Mouse (Mus musculus): ENCODE results near the gene Lrpprc. TPM values are rescaled to one million over a fixed set of nuclear protein-coding genes. Genes with fewer than 3 reads are reported as not detected.

Lrpprc gene
- total RNA-seq, 1 experiment, result 92.0 TPM

DNA sequence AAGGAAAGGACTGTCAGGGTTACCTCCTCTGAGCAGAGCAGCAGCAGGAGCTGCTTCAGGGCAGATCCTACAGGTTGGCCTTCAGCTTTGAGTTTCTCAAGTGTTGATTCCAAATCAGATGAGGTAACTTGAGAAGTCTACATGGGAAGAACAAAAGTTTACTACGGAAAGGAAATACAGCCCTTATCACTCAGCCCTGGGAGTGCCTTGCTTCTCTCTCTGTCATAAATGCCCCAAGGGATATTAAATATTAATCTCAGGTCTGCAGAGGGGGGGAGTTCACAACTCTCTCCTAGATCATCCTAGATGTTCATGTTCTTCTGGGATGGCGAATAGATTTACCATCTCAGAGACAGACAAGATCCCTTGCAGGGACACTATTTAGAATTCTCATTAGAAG is 38.3 kb downstream of the Lrpprc start:
- H3K4me1 ChIP-seq (ENCODE audit: control insufficient read depth in 2 of 2, insufficient read depth in 2 of 2, low read length in 2 of 2, poor library complexity in 1 of 2), result no peaks in the 10 kb centered on the region
- no peak for TF ChIP-seq HCFC1 (IDR thresholded peaks at IDR 0.05; ENCODE audit: borderline replicate concordance, insufficient read depth, low read length)
- no peak for TF ChIP-seq MAFK (IDR thresholded peaks at IDR 0.05; ENCODE audit: insufficient read depth, low read depth, low read length)
- no peak for TF ChIP-seq ZNF384 (IDR thresholded peaks at IDR 0.05; ENCODE audit: low read depth, low read length)
- TF ChIP-seq ZC3H11A (IDR thresholded peaks at IDR 0.05; ENCODE audit: borderline replicate concordance, low read depth, low read length), result no peak
- no peak for TF ChIP-seq CHD2 (IDR thresholded peaks at IDR 0.05; ENCODE audit: low read depth, low read length)
- H3K36me3 ChIP-seq (ENCODE audit: control insufficient read depth, insufficient read depth, low read length, poor library complexity, severe bottlenecking), result peaks cover 30% of the 10 kb centered on the region

DNA sequence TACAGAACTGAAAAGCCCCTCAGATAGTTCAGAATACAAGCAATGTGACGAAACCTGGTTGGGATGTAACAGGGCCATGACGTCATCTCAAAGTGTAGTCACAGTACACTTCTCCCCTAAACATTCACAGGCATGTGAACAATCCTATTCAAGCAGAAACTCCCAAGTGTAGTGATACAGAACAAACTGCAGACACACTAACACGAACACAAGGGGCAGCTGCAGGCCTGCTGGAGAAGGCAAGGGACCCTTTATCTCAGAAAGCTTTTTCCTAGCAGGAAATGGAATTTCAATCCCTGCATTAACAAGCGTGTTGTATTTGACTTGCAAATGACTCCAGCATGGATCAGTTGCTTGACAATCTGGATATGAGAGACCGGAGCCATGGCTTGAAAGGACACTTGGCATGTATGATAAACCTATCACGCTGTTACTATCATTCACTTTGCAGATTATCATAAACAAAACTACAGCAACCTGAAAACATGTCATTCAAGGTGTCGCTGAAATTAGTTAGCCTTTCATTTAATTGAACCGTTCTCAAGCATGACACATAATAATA is 38.9 kb downstream of the Lrpprc start:
- peaks cover 30% of the 10 kb centered on the region for H3K36me3 ChIP-seq (ENCODE audit: control insufficient read depth, insufficient read depth, low read length, poor library complexity, severe bottlenecking)
- H3K4me1 ChIP-seq (ENCODE audit: control insufficient read depth in 2 of 2, insufficient read depth in 2 of 2, low read length in 2 of 2, poor library complexity in 1 of 2), result no peaks in the 10 kb centered on the region
- no peak overlapping the region for H3K27ac ChIP-seq (ENCODE audit: insufficient read depth, low read depth, low read length, poor library complexity, severe bottlenecking)
- H3K4me3 ChIP-seq (ENCODE audit: insufficient read depth in 1 of 2, low read depth in 1 of 2, low read length in 2 of 2, poor library complexity in 1 of 2, severe bottlenecking in 1 of 2), result no peak overlapping the region
- no peak for DNase-seq (ENCODE audit: low read depth, low spot score)
- no peaks in the 10 kb centered on the region for H3K9me3 ChIP-seq (ENCODE audit: control insufficient read depth, insufficient read depth, low read depth, low read length)
- TF ChIP-seq CHD2 (IDR thresholded peaks at IDR 0.05; ENCODE audit: low read depth, low read length) (no peak), ZC3H11A (IDR thresholded peaks at IDR 0.05; ENCODE audit: borderline replicate concordance, low read depth, low read length) (no peak), HCFC1 (IDR thresholded peaks at IDR 0.05; ENCODE audit: borderline replicate concordance, insufficient read depth, low read length) (no peak), ZNF384 (IDR thresholded peaks at IDR 0.05; ENCODE audit: low read depth, low read length) (no peak), MAFK (IDR thresholded peaks at IDR 0.05; ENCODE audit: insufficient read depth, low read depth, low read length) (no peak)
- in situ Hi-C loops (cut with MboI; ENCODE audit: low sequenced_read_pairs in 2 of 2, unreplicated experiment in 2 of 2), result no loop called here
- H3K9ac ChIP-seq (ENCODE audit: insufficient read depth, low read depth, low read length, poor library complexity, severe bottlenecking), result no peak overlapping the region

More for the DNA sequence above, 38.3 kb downstream of the Lrpprc start:
- in situ Hi-C loops (cut with MboI; ENCODE audit: low sequenced_read_pairs in 2 of 2, unreplicated experiment in 2 of 2), result no loop called here
- Histone ChIP-seq H3K4me3 (ENCODE audit: insufficient read depth in 1 of 2, low read depth in 1 of 2, low read length in 2 of 2, poor library complexity in 1 of 2, severe bottlenecking in 1 of 2) (no peak overlapping the region), H3K9me3 (ENCODE audit: control insufficient read depth, insufficient read depth, low read depth, low read length) (no peaks in the 10 kb centered on the region), H3K27ac (ENCODE audit: insufficient read depth, low read depth, low read length, poor library complexity, severe bottlenecking) (no peak overlapping the region), H3K9ac (ENCODE audit: insufficient read depth, low read depth, low read length, poor library complexity, severe bottlenecking) (no peak overlapping the region)
- no peak for DNase-seq (ENCODE audit: low read depth, low spot score)

DNA sequence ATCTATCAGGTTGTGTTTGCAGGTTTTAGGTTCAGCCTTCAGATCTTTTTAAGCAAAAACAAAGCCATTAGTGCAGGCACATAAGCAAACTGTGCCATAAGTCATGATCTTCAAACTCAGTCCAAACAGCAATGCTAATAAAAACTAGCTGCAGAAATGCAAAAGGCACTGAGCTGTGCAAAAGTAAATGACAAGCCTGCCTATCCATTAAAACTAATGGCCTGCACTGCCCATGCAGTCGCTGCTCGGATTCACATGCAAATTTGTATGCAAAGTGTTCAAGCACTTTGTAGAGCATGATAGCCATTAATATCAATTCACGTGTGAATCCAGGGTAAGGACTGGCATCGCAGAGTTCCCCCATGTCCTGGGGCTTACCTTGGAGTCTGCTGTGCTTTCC is 40.5 kb downstream of the Lrpprc start:
- DNase-seq (ENCODE audit: low read depth, low spot score), result no peak
- no peak overlapping the region for H3K27ac ChIP-seq (ENCODE audit: insufficient read depth, low read depth, low read length, poor library complexity, severe bottlenecking)
- H3K9ac ChIP-seq (ENCODE audit: insufficient read depth, low read depth, low read length, poor library complexity, severe bottlenecking), result no peak overlapping the region
- peaks cover 27% of the 10 kb centered on the region for H3K36me3 ChIP-seq (ENCODE audit: control insufficient read depth, insufficient read depth, low read length, poor library complexity, severe bottlenecking)
- in situ Hi-C loops (cut with MboI; ENCODE audit: low sequenced_read_pairs in 2 of 2, unreplicated experiment in 2 of 2), result no loop called here
- TF ChIP-seq MAFK (IDR thresholded peaks at IDR 0.05; ENCODE audit: insufficient read depth, low read depth, low read length) (no peak), HCFC1 (IDR thresholded peaks at IDR 0.05; ENCODE audit: borderline replicate concordance, insufficient read depth, low read length) (no peak), ZC3H11A (IDR thresholded peaks at IDR 0.05; ENCODE audit: borderline replicate concordance, low read depth, low read length) (no peak), CHD2 (IDR thresholded peaks at IDR 0.05; ENCODE audit: low read depth, low read length) (no peak), ZNF384 (IDR thresholded peaks at IDR 0.05; ENCODE audit: low read depth, low read length) (no peak)
- no peaks in the 10 kb centered on the region for H3K4me1 ChIP-seq (ENCODE audit: control insufficient read depth in 2 of 2, insufficient read depth in 2 of 2, low read length in 2 of 2, poor library complexity in 1 of 2)
- H3K9me3 ChIP-seq (ENCODE audit: control insufficient read depth, insufficient read depth, low read depth, low read length), result no peaks in the 10 kb centered on the region
- H3K4me3 ChIP-seq (ENCODE audit: insufficient read depth in 1 of 2, low read depth in 1 of 2, low read length in 2 of 2, poor library complexity in 1 of 2, severe bottlenecking in 1 of 2), result no peak overlapping the region

DNA sequence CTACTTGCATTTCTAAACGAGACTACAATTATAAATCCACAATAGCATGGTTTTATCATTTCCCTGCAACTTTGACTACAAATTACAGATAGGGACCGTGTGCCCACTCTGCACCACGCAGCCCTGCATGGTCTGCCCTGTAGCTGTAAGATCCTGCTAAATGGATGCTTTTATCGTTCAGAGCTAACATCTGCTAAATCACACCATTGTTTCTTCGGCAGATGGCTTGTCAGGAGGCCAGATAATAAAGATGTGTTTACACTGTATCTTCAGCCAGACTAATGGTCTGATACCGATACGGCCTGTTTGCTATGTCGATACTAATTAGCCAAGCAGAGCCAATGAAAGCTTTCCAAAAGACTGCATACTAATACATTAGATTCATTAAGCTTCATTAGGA is 41.3 kb downstream of the Lrpprc start:
- Histone ChIP-seq H3K36me3 (ENCODE audit: control insufficient read depth, insufficient read depth, low read length, poor library complexity, severe bottlenecking) (peaks cover 26% of the 10 kb centered on the region), H3K9me3 (ENCODE audit: control insufficient read depth, insufficient read depth, low read depth, low read length) (no peaks in the 10 kb centered on the region), H3K9ac (ENCODE audit: insufficient read depth, low read depth, low read length, poor library complexity, severe bottlenecking) (no peak overlapping the region), H3K4me1 (ENCODE audit: control insufficient read depth in 2 of 2, insufficient read depth in 2 of 2, low read length in 2 of 2, poor library complexity in 1 of 2) (no peaks in the 10 kb centered on the region), H3K4me3 (ENCODE audit: insufficient read depth in 1 of 2, low read depth in 1 of 2, low read length in 2 of 2, poor library complexity in 1 of 2, severe bottlenecking in 1 of 2) (no peak overlapping the region), H3K27ac (ENCODE audit: insufficient read depth, low read depth, low read length, poor library complexity, severe bottlenecking) (no peak overlapping the region)
- no peak for DNase-seq (ENCODE audit: low read depth, low spot score)
- TF ChIP-seq HCFC1 (IDR thresholded peaks at IDR 0.05; ENCODE audit: borderline replicate concordance, insufficient read depth, low read length), result no peak
- TF ChIP-seq CHD2 (IDR thresholded peaks at IDR 0.05; ENCODE audit: low read depth, low read length), result no peak
- TF ChIP-seq ZC3H11A (IDR thresholded peaks at IDR 0.05; ENCODE audit: borderline replicate concordance, low read depth, low read length), result no peak
- TF ChIP-seq ZNF384 (IDR thresholded peaks at IDR 0.05; ENCODE audit: low read depth, low read length), result no peak
- no peak for TF ChIP-seq MAFK (IDR thresholded peaks at IDR 0.05; ENCODE audit: insufficient read depth, low read depth, low read length)
- in situ Hi-C loops (cut with MboI; ENCODE audit: low sequenced_read_pairs in 2 of 2, unreplicated experiment in 2 of 2), result no loop called here

Data from ES-E14 (cell line).